Mouse (Mus musculus): ENCODE measurements around the gene Gcnt2. TPM values are rescaled to one million over a fixed set of nuclear protein-coding genes. Genes with fewer than 3 reads are reported as not detected.
A peak's percentile ranks its signal among the peaks of the same experiment; 100 is the strongest.
"Not testable (repeated sequence)": the region's sequence is repeated elsewhere in the genome, so short reads cannot be mapped to it uniquely, and the experiment has no call there.

Gcnt2 gene
- polyA plus RNA-seq, 1 experiment from 2014 or later, result 6.9 TPM

GRCm38 (mm10) chr13:40917161-40918091, 57.9 kb downstream of the Gcnt2 start:
- ATAC-seq (ENCODE audit: low FRiP score, low TSS enrichment), result peak; percentile 84
- Histone ChIP-seq H3K9me3 (ENCODE audit: control insufficient read depth, low read length) (no peaks in the 10 kb centered on the region), H3K9ac (ENCODE audit: low read depth, low read length) (peak overlapping the region; percentile 48; the same call in 1 of the 2 replicates), H3K27me3 (ENCODE audit: control insufficient read depth, insufficient read depth, low read length) (no peaks in the 10 kb centered on the region), H3K27ac (ENCODE audit: low read depth, low read length) (no peak overlapping the region), H3K4me3 (ENCODE audit: low read length) (peak overlapping the region; percentile 46), H3K4me1 (ENCODE audit: control insufficient read depth, insufficient read depth, low read length) (peaks cover 12% of the 10 kb centered on the region), H3K36me3 (ENCODE audit: control insufficient read depth, insufficient read depth, low read length) (no peaks in the 10 kb centered on the region), H3K4me2 (replicated peaks; ENCODE audit: low read depth, low read length) (peak overlapping the region; percentile 91)
- 1% methylated on average over 38 of the region's 38 CpGs for WGBS

GRCm38 (mm10) chr13:40921326-40922059, 61.9 kb downstream of the Gcnt2 start:
- Histone ChIP-seq H3K9ac (ENCODE audit: low read depth, low read length) (no peak overlapping the region), H3K9me3 (ENCODE audit: control insufficient read depth, low read length) (no peaks in the 10 kb centered on the region), H3K4me2 (replicated peaks; ENCODE audit: low read depth, low read length) (no peak overlapping the region), H3K4me3 (ENCODE audit: low read length) (no peak overlapping the region), H3K4me1 (ENCODE audit: control insufficient read depth, insufficient read depth, low read length) (peaks cover 8% of the 10 kb centered on the region), H3K27ac (ENCODE audit: low read depth, low read length) (no peak overlapping the region), H3K36me3 (ENCODE audit: control insufficient read depth, insufficient read depth, low read length) (no peaks in the 10 kb centered on the region), H3K27me3 (ENCODE audit: control insufficient read depth, insufficient read depth, low read length) (no peaks in the 10 kb centered on the region)
- ATAC-seq (ENCODE audit: low FRiP score, low TSS enrichment), result no peak
- 73% methylated on average over 8 of the region's 8 CpGs for WGBS

- Histone ChIP-seq H3K4me2 (replicated peaks; ENCODE audit: low read depth, low read length) (no peak overlapping the region), H3K36me3 (ENCODE audit: control insufficient read depth, insufficient read depth, low read length) (no peaks in the 10 kb centered on the region), H3K4me1 (ENCODE audit: control insufficient read depth, insufficient read depth, low read length) (peaks cover 2% of the 10 kb centered on the region; the same call in 1 of the 2 replicates), H3K4me3 (ENCODE audit: low read length) (no peak overlapping the region), H3K9ac (ENCODE audit: low read depth, low read length) (no peak overlapping the region), H3K27ac (ENCODE audit: low read depth, low read length) (no peak overlapping the region), H3K27me3 (ENCODE audit: control insufficient read depth, insufficient read depth, low read length) (no peaks in the 10 kb centered on the region), H3K9me3 (ENCODE audit: control insufficient read depth, low read length) (no peaks in the 10 kb centered on the region)
- no peak for ATAC-seq (ENCODE audit: low FRiP score, low TSS enrichment)
- 90% methylated on average over 11 of the region's 11 CpGs for WGBS
Measured at GRCm38 (mm10) chr13:40922311-40922877, 62.8 kb downstream of the Gcnt2 start.

- Histone ChIP-seq H3K27me3 (ENCODE audit: control insufficient read depth, insufficient read depth, low read length) (no peaks in the 10 kb centered on the region), H3K4me1 (ENCODE audit: control insufficient read depth, insufficient read depth, low read length) (no peaks in the 10 kb centered on the region), H3K9me3 (ENCODE audit: control insufficient read depth, low read length) (no peaks in the 10 kb centered on the region), H3K9ac (ENCODE audit: low read depth, low read length) (no peak overlapping the region), H3K27ac (ENCODE audit: low read depth, low read length) (no peak overlapping the region), H3K4me3 (ENCODE audit: low read length) (no peak overlapping the region), H3K4me2 (replicated peaks; ENCODE audit: low read depth, low read length) (no peak overlapping the region), H3K36me3 (ENCODE audit: control insufficient read depth, insufficient read depth, low read length) (no peaks in the 10 kb centered on the region)
- WGBS, result 51% methylated on average over 4 of the region's 4 CpGs
- no peak for ATAC-seq (ENCODE audit: low FRiP score, low TSS enrichment)
Measured at GRCm38 (mm10) chr13:40923756-40924315, 64.3 kb downstream of the Gcnt2 start.

- Histone ChIP-seq H3K9me3 (ENCODE audit: control insufficient read depth, low read length) (no peaks in the 10 kb centered on the region), H3K36me3 (ENCODE audit: control insufficient read depth, insufficient read depth, low read length) (no peaks in the 10 kb centered on the region), H3K27me3 (ENCODE audit: control insufficient read depth, insufficient read depth, low read length) (no peaks in the 10 kb centered on the region), H3K4me3 (ENCODE audit: low read length) (no peak overlapping the region), H3K4me1 (ENCODE audit: control insufficient read depth, insufficient read depth, low read length) (no peaks in the 10 kb centered on the region), H3K27ac (ENCODE audit: low read depth, low read length) (no peak overlapping the region), H3K9ac (ENCODE audit: low read depth, low read length) (no peak overlapping the region), H3K4me2 (replicated peaks; ENCODE audit: low read depth, low read length) (no peak overlapping the region)
- WGBS, result 64% methylated on average over 9 of the region's 9 CpGs
- ATAC-seq (ENCODE audit: low FRiP score, low TSS enrichment), result no peak
Measured at GRCm38 (mm10) chr13:40928192-40928898, 68.8 kb downstream of the Gcnt2 start.

GRCm38 (mm10) chr13:40931871-40932270, 72.3 kb downstream of the Gcnt2 start:
- not testable (repeated sequence) for H3K9ac ChIP-seq (ENCODE audit: low read depth, low read length); H3K4me1 ChIP-seq (ENCODE audit: control insufficient read depth, insufficient read depth, low read length); H3K27me3 ChIP-seq (ENCODE audit: control insufficient read depth, insufficient read depth, low read length); H3K9me3 ChIP-seq (ENCODE audit: control insufficient read depth, low read length); H3K27ac ChIP-seq (ENCODE audit: low read depth, low read length); H3K4me2 ChIP-seq (replicated peaks; ENCODE audit: low read depth, low read length); H3K36me3 ChIP-seq (ENCODE audit: control insufficient read depth, insufficient read depth, low read length); H3K4me3 ChIP-seq (ENCODE audit: low read length)
- peak; percentile 82 for ATAC-seq (ENCODE audit: low FRiP score, low TSS enrichment)
- WGBS, result no CpG with 5 or more reads among the region's 2 CpGs

- WGBS, result 70% methylated on average over 5 of the region's 5 CpGs
- Histone ChIP-seq H3K27me3 (ENCODE audit: control insufficient read depth, insufficient read depth, low read length) (no peaks in the 10 kb centered on the region), H3K9me3 (ENCODE audit: control insufficient read depth, low read length) (no peaks in the 10 kb centered on the region), H3K4me2 (replicated peaks; ENCODE audit: low read depth, low read length) (no peak overlapping the region), H3K4me3 (ENCODE audit: low read length) (no peak overlapping the region), H3K4me1 (ENCODE audit: control insufficient read depth, insufficient read depth, low read length) (no peaks in the 10 kb centered on the region), H3K9ac (ENCODE audit: low read depth, low read length) (no peak overlapping the region), H3K27ac (ENCODE audit: low read depth, low read length) (no peak overlapping the region), H3K36me3 (ENCODE audit: control insufficient read depth, insufficient read depth, low read length) (no peaks in the 10 kb centered on the region)
- ATAC-seq (ENCODE audit: low FRiP score, low TSS enrichment), result no peak
Measured at GRCm38 (mm10) chr13:40932573-40932972, 73.0 kb downstream of the Gcnt2 start.

- 52% methylated on average over 3 of the region's 3 CpGs for WGBS
- no peak overlapping the region for H3K4me2 ChIP-seq (replicated peaks; ENCODE audit: low read depth, low read length)
- no peak overlapping the region for H3K27ac ChIP-seq (ENCODE audit: low read depth, low read length)
- H3K4me3 ChIP-seq (ENCODE audit: low read length), result no peak overlapping the region
- no peaks in the 10 kb centered on the region for H3K36me3 ChIP-seq (ENCODE audit: control insufficient read depth, insufficient read depth, low read length)
- H3K4me1 ChIP-seq (ENCODE audit: control insufficient read depth, insufficient read depth, low read length), result no peaks in the 10 kb centered on the region
- no peaks in the 10 kb centered on the region for H3K9me3 ChIP-seq (ENCODE audit: control insufficient read depth, low read length)
- no peak overlapping the region for H3K9ac ChIP-seq (ENCODE audit: low read depth, low read length)
- no peak for ATAC-seq (ENCODE audit: low FRiP score, low TSS enrichment)
- H3K27me3 ChIP-seq (ENCODE audit: control insufficient read depth, insufficient read depth, low read length), result no peaks in the 10 kb centered on the region
Measured at GRCm38 (mm10) chr13:40934341-40934740, 74.8 kb downstream of the Gcnt2 start.
